9 mouse cellular contexts compared by ENCODE assay signal in the genomic region with DNA sequence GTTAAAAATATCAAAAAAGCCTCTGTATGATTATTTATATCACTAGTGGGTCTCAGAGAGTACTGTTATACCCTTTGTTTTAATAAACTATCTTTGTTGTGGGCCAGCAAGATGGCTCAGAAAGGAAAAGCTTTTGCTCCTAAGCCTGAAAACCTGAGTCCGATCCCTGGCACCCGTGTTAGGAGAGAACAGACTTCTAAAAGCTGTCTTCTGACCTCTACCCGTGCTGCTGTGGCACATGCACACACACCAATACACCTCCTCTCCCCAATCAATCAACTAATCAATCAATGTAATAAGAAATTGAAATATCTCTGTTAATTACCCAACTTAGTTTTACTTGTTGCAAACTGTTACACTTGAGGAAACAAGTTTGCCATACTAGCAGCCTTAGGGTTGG. TPM values are rescaled to one million over a fixed set of nuclear protein-coding genes. Genes with fewer than 3 reads are reported as not detected.
DNase-seq lines count a peak whose midpoint lies in the region; ATAC-seq and TF ChIP-seq lines count a peak whose summit lies in the region.
"Had no signal": no experiment of that assay in that cellular context is flagged by ENCODE, and none has a peak within 500 bp of the region (broad histone marks: within the 10 kb centered on the region; RNA-seq: fewer than 3 reads in every experiment).

No protein-coding gene starts in this region.

- H3K9me3 ChIP-seq in hindbrain, embryonic 14.5 days (ENCODE audit: control insufficient read depth, low read length) = no peaks in the 10 kb centered on the region
- H3K9me3 ChIP-seq in hindbrain, embryonic 10.5 days = no peaks in the 10 kb centered on the region
- no peaks in the 10 kb centered on the region for H3K9me3 ChIP-seq in lung, postnatal 0 days (ENCODE audit: low read length)
- H3K9me3 ChIP-seq in intestine, embryonic 15.5 days = no peaks in the 10 kb centered on the region
- no peaks in the 10 kb centered on the region for H3K9me3 ChIP-seq in liver, embryonic 12.5 days (replicated peaks)
- H3K9me3 ChIP-seq: heart, embryonic 15.5 days had no signal

- ATAC-seq in hindbrain, embryonic 14.5 days (ENCODE audit: low FRiP score) = no peak
- ATAC-seq in lung, postnatal 0 days = no peak
- no peak for ATAC-seq in intestine, embryonic 15.5 days
- no peak for ATAC-seq in liver, embryonic 12.5 days

- peaks cover 14% of the 10 kb centered on the region for H3K36me3 ChIP-seq in hindbrain, embryonic 14.5 days (replicated peaks; ENCODE audit: control insufficient read depth, insufficient read depth)
- peaks cover 15% of the 10 kb centered on the region for H3K36me3 ChIP-seq in hindbrain, embryonic 10.5 days
- 0 out of 2 replicates have a peak, but pooled peaks cover 11% of the 10 kb centered on the region for H3K36me3 ChIP-seq in lung, postnatal 0 days (ENCODE audit: insufficient read depth, low read length)
- H3K36me3 ChIP-seq in intestine, embryonic 15.5 days = peaks cover 11% of the 10 kb centered on the region
- H3K36me3 ChIP-seq in liver, embryonic 12.5 days = peaks cover 13% of the 10 kb centered on the region

- no peak for TF ChIP-seq EP300 in lung, postnatal 0 days (IDR thresholded peaks at IDR 0.05)

- H3K27me3 ChIP-seq in hindbrain, embryonic 14.5 days (ENCODE audit: control insufficient read depth, insufficient read depth, low read length) = 0 out of 2 replicates have a peak, but pooled peaks cover 7% of the 10 kb centered on the region
- peaks cover 11% of the 10 kb centered on the region; the same call in 1 of the 2 replicates for H3K27me3 ChIP-seq in hindbrain, embryonic 10.5 days (ENCODE audit: insufficient read depth, poor library complexity, severe bottlenecking)
- no peaks in the 10 kb centered on the region for H3K27me3 ChIP-seq in lung, postnatal 0 days (replicated peaks; ENCODE audit: insufficient read depth, low read length)
- H3K27me3 ChIP-seq in intestine, embryonic 15.5 days (replicated peaks) = no peaks in the 10 kb centered on the region
- no peaks in the 10 kb centered on the region for H3K27me3 ChIP-seq in liver, embryonic 12.5 days (replicated peaks)
- H3K27me3 ChIP-seq: CH12.LX; heart, embryonic 15.5 days had no signal

- 0 out of 2 replicates have a peak overlapping the region, but pooled peaks have one; percentile 24 for H3K9ac ChIP-seq in hindbrain, embryonic 14.5 days
- no peak overlapping the region for H3K9ac ChIP-seq in lung, postnatal 0 days (replicated peaks; ENCODE audit: low read depth)
- no peak overlapping the region for H3K9ac ChIP-seq in intestine, embryonic 15.5 days
- no peak overlapping the region for H3K9ac ChIP-seq in liver, embryonic 12.5 days
- H3K9ac ChIP-seq: heart, embryonic 15.5 days had no signal

- H3K27ac ChIP-seq in hindbrain, embryonic 14.5 days = no peak overlapping the region
- H3K27ac ChIP-seq in hindbrain, embryonic 10.5 days = no peak overlapping the region
- no peak overlapping the region for H3K27ac ChIP-seq in lung, postnatal 0 days (ENCODE audit: low read length)
- no peak overlapping the region for H3K27ac ChIP-seq in intestine, embryonic 15.5 days
- H3K27ac ChIP-seq in liver, embryonic 12.5 days = no peak overlapping the region
- H3K27ac ChIP-seq: heart, embryonic 15.5 days had no signal

- H3K4me2 ChIP-seq in hindbrain, embryonic 14.5 days (replicated peaks) = no peak overlapping the region
- H3K4me2 ChIP-seq in lung, postnatal 0 days (replicated peaks; ENCODE audit: low read depth, low read length) = peak overlapping the region; percentile 28; the same call in 1 of the 2 replicates
- peak overlapping the region; percentile 52; the same call in 1 of the 2 replicates for H3K4me2 ChIP-seq in intestine, embryonic 15.5 days (replicated peaks)
- H3K4me2 ChIP-seq in liver, embryonic 12.5 days = peak overlapping the region; percentile 59

- no peaks in the 10 kb centered on the region for H3K4me1 ChIP-seq in hindbrain, embryonic 14.5 days (replicated peaks; ENCODE audit: control insufficient read depth, insufficient read depth, low read length)
- peaks cover 20% of the 10 kb centered on the region for H3K4me1 ChIP-seq in hindbrain, embryonic 10.5 days (replicated peaks)
- H3K4me1 ChIP-seq in lung, postnatal 0 days (ENCODE audit: insufficient read depth, low read depth, low read length) = peaks cover 9% of the 10 kb centered on the region; the same call in 1 of the 2 replicates
- H3K4me1 ChIP-seq in intestine, embryonic 15.5 days (replicated peaks) = peaks cover 19% of the 10 kb centered on the region; the same call in 1 of the 2 replicates
- peaks cover 35% of the 10 kb centered on the region for H3K4me1 ChIP-seq in liver, embryonic 12.5 days

- WGBS in hindbrain, embryonic 14.5 days = 70% methylated on average over 3 of the region's 3 CpGs
- 78% methylated on average over 3 of the region's 3 CpGs for WGBS in hindbrain, embryonic 10.5 days
- 70% methylated on average over 3 of the region's 3 CpGs for WGBS in lung, postnatal 0 days
- 77% methylated on average over 3 of the region's 3 CpGs for WGBS in intestine, embryonic 15.5 days
- WGBS in liver, embryonic 12.5 days (ENCODE audit: insufficient replicate concordance) = 74% methylated on average over 3 of the region's 3 CpGs

- no peak for DNase-seq in hindbrain, embryonic 14.5 days (ENCODE audit: low spot score)
- DNase-seq in hindbrain, embryonic 10.5 days (ENCODE audit: low spot score) = no peak
- no peak for DNase-seq in lung, postnatal 0 days (ENCODE audit: low spot score)
- DNase-seq in lung, postnatal 4 days = no peak
- no peak for DNase-seq in testis, postnatal 10 days (ENCODE audit: low spot score)

- no peak for TF ChIP-seq CTCF in lung, postnatal 0 days (IDR thresholded peaks at IDR 0.05)

- H3K4me3 ChIP-seq in hindbrain, embryonic 14.5 days (replicated peaks; ENCODE audit: low read length) = no peak overlapping the region
- no peak overlapping the region; the same call in 1 of the 2 replicates for H3K4me3 ChIP-seq in hindbrain, embryonic 10.5 days
- no peak overlapping the region for H3K4me3 ChIP-seq in lung, postnatal 0 days (ENCODE audit: low read depth, low read length)
- no peak overlapping the region for H3K4me3 ChIP-seq in intestine, embryonic 15.5 days (replicated peaks)
- no peak overlapping the region for H3K4me3 ChIP-seq in liver, embryonic 12.5 days

RNA-seq across cellular contexts. Expression of a gene that starts 3.4 kb away (rescaled TPM):
- 0.85 and 1.7 TPM in 2 replicates for polyA plus RNA-seq in hindbrain, embryonic 14.5 days (2014; fragmentation: Nextera tagmentation; extraction: Ambion mirVana)
- 1.9 and 2.9 TPM in 2 replicates for polyA plus RNA-seq in hindbrain, embryonic 10.5 days (2016; fragmentation: Nextera tagmentation; extraction: Ambion mirVana)
- 3.1 and 3.3 TPM in 2 replicates for polyA plus RNA-seq in lung, postnatal 0 days (2015; fragmentation: Nextera tagmentation; extraction: Ambion mirVana)
- 2.7 and 3.2 TPM in 2 replicates for polyA plus RNA-seq in intestine, embryonic 15.5 days (2015; fragmentation: Nextera tagmentation; extraction: Ambion mirVana)
- 1.5 and 2.1 TPM in 2 replicates for polyA plus RNA-seq in liver, embryonic 12.5 days (2016; fragmentation: Nextera tagmentation; extraction: Ambion mirVana)

RNA-seq across cellular contexts. Expression of a gene that starts 8.5 kb away (rescaled TPM):
- polyA plus RNA-seq in hindbrain, embryonic 14.5 days (2014; fragmentation: Nextera tagmentation; extraction: Ambion mirVana) = 0.20 and 0.31 TPM in 2 replicates
- 0.26 and 0.68 TPM in 2 replicates for polyA plus RNA-seq in hindbrain, embryonic 10.5 days (2016; fragmentation: Nextera tagmentation; extraction: Ambion mirVana)
- polyA plus RNA-seq in lung, postnatal 0 days (2015; fragmentation: Nextera tagmentation; extraction: Ambion mirVana) = not detected in 2 replicates
- polyA plus RNA-seq in intestine, embryonic 15.5 days (2015; fragmentation: Nextera tagmentation; extraction: Ambion mirVana) = 0.11 TPM in 2 replicates
- polyA plus RNA-seq in liver, embryonic 12.5 days (2016; fragmentation: Nextera tagmentation; extraction: Ambion mirVana) = 0.32 TPM in 1 of 2 replicates, not detected in the other

RNA-seq across cellular contexts. Expression of a gene that starts 11.6 kb away (rescaled TPM):
- 57.8 and 64.1 TPM in 2 replicates for polyA plus RNA-seq in hindbrain, embryonic 14.5 days (2014; fragmentation: Nextera tagmentation; extraction: Ambion mirVana)
- 70.8 and 71.3 TPM in 2 replicates for polyA plus RNA-seq in hindbrain, embryonic 10.5 days (2016; fragmentation: Nextera tagmentation; extraction: Ambion mirVana)
- polyA plus RNA-seq in lung, postnatal 0 days (2015; fragmentation: Nextera tagmentation; extraction: Ambion mirVana) = 14.2 and 14.5 TPM in 2 replicates
- polyA plus RNA-seq in intestine, embryonic 15.5 days (2015; fragmentation: Nextera tagmentation; extraction: Ambion mirVana) = 48.2 and 51.9 TPM in 2 replicates
- 39.4 and 40.2 TPM in 2 replicates for polyA plus RNA-seq in liver, embryonic 12.5 days (2016; fragmentation: Nextera tagmentation; extraction: Ambion mirVana)

RNA-seq across cellular contexts. Expression of a gene that starts 12.9 kb away (rescaled TPM):
- polyA plus RNA-seq in hindbrain, embryonic 14.5 days (2014; fragmentation: Nextera tagmentation; extraction: Ambion mirVana) = not detected in 2 replicates
- 0.25 and 0.35 TPM in 2 replicates for polyA plus RNA-seq in hindbrain, embryonic 10.5 days (2016; fragmentation: Nextera tagmentation; extraction: Ambion mirVana)
- polyA plus RNA-seq in lung, postnatal 0 days (2015; fragmentation: Nextera tagmentation; extraction: Ambion mirVana) = 0.51 TPM in 1 of 2 replicates, not detected in the other
- polyA plus RNA-seq in intestine, embryonic 15.5 days (2015; fragmentation: Nextera tagmentation; extraction: Ambion mirVana) = 0.40 and 0.54 TPM in 2 replicates
- polyA plus RNA-seq in liver, embryonic 12.5 days (2016; fragmentation: Nextera tagmentation; extraction: Ambion mirVana) = 0.29 and 0.33 TPM in 2 replicates
- polyA plus RNA-seq: heart, embryonic 15.5 days had no signal

RNA-seq across cellular contexts. Expression of a gene that starts 37.3 kb away (rescaled TPM):
- polyA plus RNA-seq in hindbrain, embryonic 14.5 days (2014; fragmentation: Nextera tagmentation; extraction: Ambion mirVana) = 80.5 and 105 TPM in 2 replicates
- polyA plus RNA-seq in hindbrain, embryonic 10.5 days (2016; fragmentation: Nextera tagmentation; extraction: Ambion mirVana) = 16.8 and 37.2 TPM in 2 replicates
- polyA plus RNA-seq in lung, postnatal 0 days (2015; fragmentation: Nextera tagmentation; extraction: Ambion mirVana) = 25.3 and 30.4 TPM in 2 replicates
- 26.1 and 26.3 TPM in 2 replicates for polyA plus RNA-seq in intestine, embryonic 15.5 days (2015; fragmentation: Nextera tagmentation; extraction: Ambion mirVana)
- polyA plus RNA-seq in liver, embryonic 12.5 days (2016; fragmentation: Nextera tagmentation; extraction: Ambion mirVana) = 15.9 and 18.1 TPM in 2 replicates
